Mouse (Mus musculus) cerebellum, adult 18-20 months (tissue): ENCODE measurements around the gene Cep55.
A peak's percentile ranks its signal among the peaks of the same experiment; 100 is the strongest.

Experiments used
- DNase-seq, 2 experiments: peaks; one replicate each; pipeline ENCODE4 v3.0.0; 2021

Gene Cep55

GRCm38 (mm10) chr19:38054720-38055192 lies at the start of gene Cep55:
Gene Cep55 (plus strand): TSS chr19:38055011.
- DNase-seq = peak; percentile 94 to 98

DNA sequence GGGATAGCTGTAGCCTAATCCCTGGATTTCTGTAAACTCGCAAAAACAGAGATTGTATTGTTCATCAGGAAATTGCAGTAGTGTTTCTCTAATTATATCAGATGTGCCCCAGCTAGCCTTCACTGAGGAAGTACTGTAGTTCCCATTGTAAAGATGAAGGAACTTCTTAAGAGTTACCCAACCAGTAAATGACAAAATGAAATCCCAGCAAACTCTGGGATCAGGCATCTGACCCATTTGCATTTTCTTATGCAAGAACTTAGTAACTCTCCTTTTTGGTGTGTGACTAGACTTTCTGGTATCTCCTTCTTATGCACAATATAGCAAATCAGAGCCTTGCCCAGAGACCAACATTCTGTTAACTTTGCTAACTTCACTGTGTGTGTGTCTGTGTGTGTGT lies 43.4 kb upstream of the Cep55 start:
- DNase-seq = no peak

DNA sequence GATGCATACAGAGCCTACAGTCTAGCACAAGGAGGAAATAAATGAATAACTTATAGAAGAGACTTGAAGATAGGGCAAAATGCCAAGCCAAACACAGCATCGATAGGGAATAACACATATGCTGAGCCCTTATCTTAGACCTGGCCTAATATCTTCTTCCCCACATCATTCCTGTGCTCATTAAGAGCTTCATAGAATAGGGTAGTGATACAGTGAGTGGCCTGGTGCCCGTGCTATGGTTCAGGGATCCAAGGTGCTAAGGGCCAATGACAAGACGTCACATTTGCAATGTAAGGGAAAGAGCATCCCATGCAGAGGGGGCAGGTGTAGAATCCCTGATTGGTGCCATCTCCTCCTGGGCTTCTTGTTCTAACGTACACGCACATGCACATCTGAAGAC lies 40.4 kb upstream of the Cep55 start:
- no peak for DNase-seq

DNA sequence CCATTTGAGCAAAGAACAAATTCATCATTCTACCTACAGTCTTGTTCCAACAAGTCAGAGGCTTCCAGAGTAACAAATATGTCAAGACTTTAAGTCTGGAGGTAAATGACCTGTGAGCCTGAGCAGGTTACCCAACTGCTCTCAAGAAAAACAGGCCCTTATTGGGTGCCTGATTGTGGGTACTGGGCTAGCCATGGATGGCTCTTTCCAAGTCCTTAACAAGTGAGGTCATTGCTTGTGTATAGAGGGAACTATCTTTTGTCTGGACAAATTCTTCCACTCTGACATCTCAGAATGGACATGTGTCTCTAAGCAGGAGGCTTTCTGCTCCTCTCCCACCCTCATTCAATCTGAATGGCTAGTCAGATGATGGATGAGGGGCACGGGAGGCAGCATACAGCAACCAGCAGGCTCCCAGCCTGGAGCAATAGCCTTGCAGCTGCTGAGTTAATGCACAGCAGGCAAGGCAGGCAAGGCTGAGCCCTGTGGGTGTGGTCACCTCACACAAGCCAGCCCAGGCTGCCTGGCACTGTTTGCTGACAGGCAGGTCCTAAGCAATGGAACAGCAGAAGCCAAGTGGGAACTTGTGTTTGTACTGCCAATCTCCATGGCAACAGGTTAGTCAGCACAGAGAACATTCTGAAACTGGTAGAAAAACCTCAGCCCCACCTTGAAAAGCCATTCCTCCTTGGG lies 39.5 kb upstream of the Cep55 start:
- DNase-seq = peak in 1 of 2 experiments; percentile 3

DNA sequence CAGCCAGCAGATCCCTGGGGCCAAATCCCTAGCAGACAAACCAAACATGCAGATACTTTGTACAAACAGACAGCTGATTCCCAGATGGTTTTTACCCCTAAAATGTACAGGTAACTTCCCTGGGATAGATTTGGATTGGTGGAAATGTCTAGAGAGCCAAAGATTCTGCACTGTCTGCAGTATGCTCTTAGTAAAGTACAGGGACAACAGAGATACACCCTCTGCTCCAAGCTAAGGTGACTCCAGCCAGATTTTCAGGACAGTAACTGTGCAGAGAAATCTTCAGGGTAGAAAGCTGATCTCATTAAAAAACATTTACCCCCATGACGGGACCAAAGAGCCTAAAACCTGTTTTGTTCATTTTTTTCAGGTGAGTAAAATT lies 38.9 kb upstream of the Cep55 start:
- DNase-seq = no peak

- DNase-seq = no peak
These were observed 32.1 kb upstream of the Cep55 start for GRCm38 (mm10) chr19:38022710-38023109.

DNA sequence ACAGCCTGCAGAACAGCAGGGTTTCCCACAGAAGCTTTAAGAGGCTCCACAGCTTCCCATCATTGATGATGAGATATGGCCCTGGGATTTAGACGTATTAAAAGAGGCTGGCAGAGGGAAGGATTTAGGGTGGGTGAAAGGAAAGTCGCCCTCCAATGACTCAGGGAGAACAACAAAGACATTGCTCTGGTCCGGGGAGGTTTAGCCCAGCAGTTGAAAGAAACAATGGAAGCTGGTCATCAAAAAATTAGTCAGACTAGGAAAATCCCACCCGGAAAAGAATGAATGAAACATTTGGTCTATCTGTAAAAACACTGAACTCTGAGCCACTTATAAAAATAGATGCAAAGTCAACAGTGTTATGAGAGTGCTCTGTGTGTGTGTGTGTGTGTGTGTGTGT lies 31.2 kb upstream of the Cep55 start:
- DNase-seq = no peak

DNA sequence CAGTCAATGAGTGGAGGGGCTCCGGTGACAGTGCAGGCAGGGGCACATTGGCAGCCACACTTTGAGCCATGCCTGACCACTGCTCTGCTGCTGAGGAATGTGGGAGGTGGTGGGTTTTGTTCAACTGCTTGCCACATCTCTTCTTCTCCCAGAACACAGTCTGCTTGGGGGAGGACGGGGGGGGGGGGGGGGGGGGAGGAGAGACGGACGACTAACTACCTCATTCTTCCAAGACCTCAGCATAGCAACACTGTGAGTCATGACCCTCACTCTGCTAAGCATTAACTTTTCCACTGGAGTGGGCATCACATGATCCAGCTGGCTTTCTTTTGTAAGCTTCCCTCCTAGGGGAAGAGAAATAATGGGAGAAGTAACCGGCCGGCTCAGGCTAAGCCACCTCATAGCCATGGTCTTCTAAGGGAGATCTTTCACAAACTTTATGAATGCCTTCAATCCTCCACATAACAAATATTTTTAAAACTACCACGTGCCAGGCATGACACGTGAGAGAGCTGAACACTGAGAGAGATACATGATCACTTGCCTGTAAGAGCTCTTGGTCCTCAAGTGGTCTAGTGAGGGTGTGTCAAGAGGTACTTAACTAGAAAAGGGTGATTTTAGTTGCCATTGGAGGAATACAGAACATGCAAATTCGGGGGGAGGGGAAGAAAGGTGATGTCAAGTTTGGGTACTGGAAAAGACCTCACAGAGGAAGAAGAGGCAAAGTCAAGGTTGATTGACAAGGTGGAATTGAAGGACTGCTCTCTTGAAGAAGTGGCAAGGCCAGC lies 29.4 kb upstream of the Cep55 start:
- DNase-seq = no peak

DNA sequence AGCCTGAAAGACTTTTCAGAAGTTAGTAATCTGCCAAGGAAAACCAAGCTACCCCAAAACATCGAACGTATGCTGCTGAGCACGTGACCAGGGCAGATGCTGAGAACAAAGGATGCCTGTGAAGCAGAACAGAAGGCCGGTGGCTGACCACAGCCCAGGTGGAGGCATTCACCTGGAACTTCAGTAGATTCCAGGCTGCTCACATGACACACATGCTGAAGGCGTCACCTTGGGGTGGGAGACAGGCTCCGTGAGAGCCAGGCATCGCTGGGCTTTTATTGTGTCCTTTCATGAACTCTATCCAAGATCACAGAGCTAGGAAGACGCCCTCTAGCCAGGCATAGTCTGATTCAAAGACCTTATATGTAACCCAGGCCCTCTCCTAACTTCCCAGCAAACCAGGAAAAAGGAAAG lies 28.6 kb upstream of the Cep55 start:
- DNase-seq = no peak

DNA sequence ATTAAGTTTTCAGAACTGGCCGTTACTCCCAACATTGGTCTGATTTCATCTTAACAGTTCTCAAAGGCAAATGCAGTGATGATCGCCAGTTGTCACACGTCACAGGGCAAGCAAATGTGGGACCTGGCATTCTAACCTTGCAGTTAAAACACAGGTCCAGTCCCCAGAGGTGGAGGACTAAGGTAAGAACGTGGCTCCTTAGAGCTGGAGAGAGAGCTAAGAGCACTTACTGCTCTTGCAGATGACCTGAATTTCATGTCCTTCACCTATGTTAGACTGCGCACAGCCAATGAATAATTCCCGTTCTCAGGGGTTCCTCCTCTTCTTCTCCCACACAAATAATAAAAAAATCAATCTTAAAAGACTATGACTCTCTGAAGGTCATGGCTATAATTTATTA lies 27.4 kb upstream of the Cep55 start:
- no peak for DNase-seq

DNA sequence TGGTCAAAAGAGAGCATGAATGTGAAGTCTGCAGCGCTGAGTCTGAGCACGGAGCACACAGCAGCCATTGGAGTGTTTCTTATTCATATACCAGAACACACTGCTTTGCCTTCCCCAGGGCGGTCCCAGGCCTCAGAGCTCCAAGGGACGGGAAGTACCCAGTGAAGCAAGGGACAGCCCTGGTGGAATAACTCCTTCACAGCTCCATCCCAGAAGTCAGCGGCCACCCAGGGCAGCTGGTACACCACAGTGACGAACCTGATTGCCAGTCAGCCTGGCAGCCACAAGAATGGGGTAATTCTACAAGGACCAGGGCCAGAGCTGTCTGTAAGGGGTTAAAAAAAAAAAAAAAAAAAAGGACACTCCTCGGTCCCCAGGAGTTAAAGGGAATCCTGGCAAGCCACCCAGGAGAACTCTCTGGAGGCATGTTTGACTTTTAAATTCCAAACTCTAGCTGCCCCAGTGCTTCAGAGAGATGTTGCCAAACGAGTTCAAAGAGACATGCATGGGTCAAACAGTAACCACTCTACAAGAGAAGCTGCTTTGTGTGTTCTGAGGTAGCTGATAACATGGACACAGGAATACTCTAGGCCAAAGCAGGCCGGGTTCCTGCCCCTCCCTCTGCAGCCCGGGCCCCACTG lies 26.8 kb upstream of the Cep55 start:
- DNase-seq = no peak

GRCm38 (mm10) chr19:38029292-38029691 lies 25.5 kb upstream of the Cep55 start:
- DNase-seq = no peak

- no peak for DNase-seq
These were observed 24.9 kb upstream of the Cep55 start for GRCm38 (mm10) chr19:38029871-38030270.

DNA sequence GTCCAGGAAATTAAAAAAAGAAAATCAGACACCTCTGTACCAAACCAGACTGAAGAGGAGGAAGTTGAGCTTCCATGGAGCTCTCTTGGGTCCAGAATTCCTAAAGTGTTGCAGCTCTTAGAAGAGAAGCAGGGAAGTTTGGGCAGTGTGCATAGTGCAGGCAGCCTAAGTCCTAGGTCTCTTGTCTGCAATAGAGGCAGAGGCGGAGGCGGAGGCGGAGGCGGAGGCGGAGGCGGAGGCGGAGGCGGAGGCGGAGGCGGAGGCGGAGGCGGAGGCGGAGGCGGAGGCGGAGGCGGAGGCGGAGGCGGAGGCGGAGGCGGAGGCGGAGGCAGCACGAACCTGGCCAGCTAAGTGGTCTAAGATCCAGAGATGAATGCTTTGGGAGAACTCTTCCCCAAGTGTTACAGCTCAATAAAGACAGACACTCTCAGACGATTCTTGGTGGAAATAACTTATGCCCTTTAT lies 24.1 kb upstream of the Cep55 start:
- DNase-seq = peak; percentile 32 to 34

- DNase-seq = no peak
These were observed 23.7 kb upstream of the Cep55 start for GRCm38 (mm10) chr19:38031144-38031543.

DNA sequence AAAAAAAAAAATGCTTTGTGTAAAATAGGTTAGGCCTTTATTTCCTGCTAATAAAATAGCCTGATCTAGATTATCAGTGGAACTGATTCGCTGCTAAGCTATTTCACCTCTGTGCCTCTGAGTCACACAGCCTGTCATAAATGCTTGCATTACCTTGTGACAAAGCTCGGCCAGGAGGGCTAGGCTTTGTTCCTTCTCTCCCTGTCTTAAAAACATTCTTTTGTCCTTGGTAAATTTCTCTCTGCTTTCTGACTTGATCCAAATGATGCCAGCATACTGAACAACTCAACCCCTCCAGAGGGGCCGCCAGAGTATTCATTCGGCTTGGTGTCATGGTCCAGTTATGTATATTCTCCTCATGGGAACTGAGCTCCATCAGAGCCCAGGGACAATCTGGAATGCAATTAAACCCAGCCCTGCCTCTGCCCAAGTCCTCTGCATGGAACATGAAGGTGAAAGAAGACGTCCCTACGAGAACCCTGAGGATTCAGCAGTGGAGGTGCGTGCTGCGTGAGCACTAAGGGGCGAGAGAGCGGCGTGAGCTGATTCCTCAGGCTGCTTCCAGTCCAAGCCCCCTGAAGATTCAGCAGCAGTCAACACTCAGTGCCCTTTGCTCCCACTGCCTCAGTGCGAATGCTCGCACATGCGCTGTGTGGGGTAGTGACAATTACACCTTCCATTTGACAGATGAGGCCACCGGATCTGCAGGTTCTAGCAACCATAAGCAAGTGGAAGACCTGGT lies 21.6 kb upstream of the Cep55 start:
- DNase-seq = no peak

DNA sequence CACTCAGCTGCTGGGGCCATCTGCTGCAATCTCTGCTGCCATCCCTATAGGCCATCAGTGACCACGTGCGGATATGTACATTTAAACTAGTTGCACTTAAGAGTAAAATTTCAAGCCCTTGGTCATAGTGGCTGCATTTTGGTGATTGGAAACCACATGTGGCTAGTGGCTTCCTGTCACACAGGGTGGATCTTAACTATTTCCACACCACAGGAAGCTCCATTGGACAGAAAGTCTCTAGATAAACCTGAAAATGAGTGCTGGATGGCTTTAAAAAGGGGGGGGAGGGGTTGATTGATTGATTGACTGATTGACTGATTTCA lies 21.1 kb upstream of the Cep55 start:
- DNase-seq = no peak

GRCm38 (mm10) chr19:38034696-38035095 lies 20.1 kb upstream of the Cep55 start:
- DNase-seq = no peak

- no peak for DNase-seq
These were observed 19.0 kb upstream of the Cep55 start for GRCm38 (mm10) chr19:38035766-38036165.

DNA sequence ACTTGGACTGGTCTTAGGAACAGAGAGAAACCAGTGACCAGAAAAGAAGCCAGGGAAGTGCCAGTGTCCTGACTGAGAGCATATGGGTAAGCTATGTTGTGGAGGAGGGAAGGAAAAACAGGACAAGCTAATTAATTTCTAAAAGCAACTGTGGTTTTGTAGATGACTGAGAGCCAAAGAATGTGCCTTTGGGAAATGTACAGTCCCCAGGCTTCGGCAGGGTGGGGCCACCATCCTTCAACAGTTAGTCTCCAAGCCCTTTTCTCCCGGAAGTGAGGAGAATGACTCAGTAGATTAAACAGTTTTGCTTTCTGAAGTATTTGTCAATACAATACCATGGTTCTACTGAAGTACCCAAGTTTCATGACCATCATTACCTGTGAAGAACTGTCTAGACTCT lies 16.5 kb upstream of the Cep55 start:
- no peak for DNase-seq

- peak in 1 of 2 experiments; percentile 6 for DNase-seq
These were observed 12.5 kb upstream of the Cep55 start for GRCm38 (mm10) chr19:38042261-38042722.

GRCm38 (mm10) chr19:38043281-38043981 lies 11.4 kb upstream of the Cep55 start, which contains the start of gene Myof:
Gene Myof (minus strand): TSS chr19:38043577.
- DNase-seq = peak in 1 of 2 experiments; percentile 14
